Mouse (Mus musculus) midbrain, embryonic 13.5 days (tissue): Measurements from ENCODE around the gene Scarb1. TPM values are rescaled to one million over a fixed set of nuclear protein-coding genes. Genes with fewer than 3 reads are reported as not detected.
A peak's percentile ranks its signal among the peaks of the same experiment; 100 is the strongest.

Experiments
- ATAC-seq: fragments of 200-750 bp; cut with Nextera tagmentation; 2 replicates; pipeline ENCODE4 v1.8.0; 2017; ENCODE audit warnings: mild to moderate bottlenecking, moderate TSS enrichment, moderate library complexity
- H3K27ac ChIP-seq: fragments of 300-500 bp; sonication (generic); 2 replicates; pipeline ENCODE4 v1.5.1; 2015; ENCODE audit warnings: inconsistent platforms, mild to moderate bottlenecking, moderate library complexity
- H3K27me3 ChIP-seq: fragments of 300-500 bp; sonication (generic); 2 replicates; pipeline ENCODE4 v1.6.1; 2015; ENCODE audit warnings: mild to moderate bottlenecking, inconsistent platforms
- H3K36me3 ChIP-seq: fragments of 300-500 bp; sonication (generic); 2 replicates; pipeline ENCODE4 v1.6.1; 2015; ENCODE audit warnings: mild to moderate bottlenecking, inconsistent platforms
- H3K4me1 ChIP-seq: fragments of 300-500 bp; sonication (generic); replicated peaks from 2 replicates; pipeline ENCODE4 v1.6.1; 2015; ENCODE audit warnings: inconsistent platforms
- H3K4me2 ChIP-seq: fragments of 300-500 bp; sonication (generic); replicated peaks from 2 replicates; pipeline ENCODE4 v1.6.1; 2015; ENCODE audit warnings: moderate library complexity, mild to moderate bottlenecking, inconsistent platforms
- H3K4me3 ChIP-seq: fragments of 300-500 bp; sonication (generic); replicated peaks from 2 replicates; pipeline ENCODE4 v1.5.1; 2015; ENCODE audit warnings: mild to moderate bottlenecking, inconsistent platforms
- H3K9ac ChIP-seq: fragments of 300-500 bp; sonication (generic); replicated peaks from 2 replicates; pipeline ENCODE4 v1.6.1; 2015; ENCODE audit warnings: mild to moderate bottlenecking, inconsistent platforms
- H3K9me3 ChIP-seq: fragments of 300-500 bp; sonication (generic); 2 replicates; pipeline ENCODE4 v1.6.1; 2016; ENCODE audit warnings: mild to moderate bottlenecking, inconsistent platforms
- WGBS: fragments of 180-500 bp; shearing (Covaris S2); methylation state at CpG from one replicate; pipeline ENCODE4 v1.1.7; 2015; 5-methylcytosine and 5-hydroxymethylcytosine counted together
- polyA plus RNA-seq: library from polyadenylated mRNA; unstranded; fragments of >200 nt; fragmentation: Nextera tagmentation; extraction: Ambion mirVana; gene quantifications from 2 replicates; pipeline ENCODE4 v1.2.1, GENCODE M21; 2015

Scarb1 gene
- polyA plus RNA-seq, 1 experiment from 2014 or later: 22.8 TPM

DNA sequence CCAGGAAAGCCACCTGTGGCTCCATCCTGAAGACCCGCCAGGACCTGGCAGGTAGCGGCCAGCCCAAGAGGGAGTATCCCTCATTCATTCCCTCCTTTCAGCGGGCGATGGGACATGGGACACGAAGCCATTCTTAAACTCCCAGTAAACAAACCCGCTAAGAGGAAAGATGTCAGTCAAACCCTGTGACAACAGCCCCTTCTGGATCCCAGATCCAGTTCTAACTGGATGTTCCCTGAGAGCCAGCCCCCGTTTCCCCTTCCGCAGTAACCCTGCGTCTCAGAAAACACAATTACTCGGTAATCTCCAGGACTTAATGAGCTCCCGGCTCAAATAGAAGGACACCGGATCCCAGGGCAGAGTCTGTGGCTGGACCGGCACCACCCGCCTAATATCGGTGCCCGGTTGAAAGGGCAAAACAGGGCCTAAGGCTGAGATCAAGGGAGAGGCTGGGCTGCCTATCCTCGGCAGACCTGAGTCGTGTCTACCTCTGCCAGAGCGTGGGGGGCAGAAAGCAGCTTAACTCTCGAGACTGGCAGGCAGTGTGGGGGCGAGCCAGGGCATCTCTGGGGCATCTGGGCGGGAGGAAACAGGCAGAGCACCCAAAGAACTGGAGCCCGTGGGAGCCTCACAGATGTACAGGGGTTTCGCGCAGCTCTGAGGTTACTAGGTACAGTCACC, 903 bp downstream of the Scarb1 start:
- peak overlapping the region; percentile 70 for H3K9ac ChIP-seq
- H3K4me2 ChIP-seq: peak overlapping the region; percentile 94
- peaks cover 33% of the 10 kb centered on the region for H3K4me1 ChIP-seq
- H3K27me3 ChIP-seq: peaks cover 21% of the 10 kb centered on the region
- 3% methylated on average over 25 of the region's 25 CpGs for WGBS
- no peaks in the 10 kb centered on the region for H3K9me3 ChIP-seq
- H3K36me3 ChIP-seq: no peaks in the 10 kb centered on the region
- H3K4me3 ChIP-seq: peak overlapping the region; percentile 69
- peak; percentile 3; the same call in 1 of the 2 replicates for ATAC-seq
- no peak overlapping the region for H3K27ac ChIP-seq

DNA sequence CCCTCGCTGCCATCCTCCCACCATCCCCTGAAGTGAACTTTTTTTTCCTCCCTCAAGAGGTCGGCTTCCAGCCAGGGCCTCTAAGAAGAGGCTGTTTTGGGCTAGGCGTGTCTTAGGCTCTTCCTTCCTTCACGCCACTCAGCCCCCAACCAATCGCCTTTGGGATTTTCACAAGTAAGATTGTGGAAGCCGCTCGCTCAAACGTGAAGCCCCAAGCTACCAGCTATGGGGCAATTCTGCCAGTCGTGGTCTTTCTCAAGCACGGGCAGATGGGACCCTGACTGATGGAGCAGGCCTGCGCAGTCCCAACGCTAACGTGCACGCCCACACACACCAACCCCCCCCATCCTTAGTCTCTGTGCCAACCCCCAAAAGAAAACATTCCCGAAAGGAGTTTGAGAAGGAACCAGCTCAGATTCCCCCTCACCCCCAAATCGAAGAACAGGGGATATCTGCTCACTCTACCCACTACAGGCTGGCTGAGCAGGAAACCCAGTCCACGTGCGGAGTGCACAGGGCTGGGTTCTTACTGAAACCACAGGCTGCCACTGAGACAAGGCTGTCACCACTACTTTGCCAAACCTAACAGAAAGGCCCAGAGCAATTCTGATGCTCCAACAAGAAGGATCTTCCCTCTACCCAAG, 1.7 kb downstream of the Scarb1 start:
- 4% methylated on average over 18 of the region's 18 CpGs for WGBS
- ATAC-seq: no peak
- no peaks in the 10 kb centered on the region for H3K36me3 ChIP-seq
- H3K27me3 ChIP-seq: peaks cover 21% of the 10 kb centered on the region
- H3K4me1 ChIP-seq: peaks cover 33% of the 10 kb centered on the region
- H3K9ac ChIP-seq: no peak overlapping the region; the same call in 1 of the 2 replicates
- peak overlapping the region; percentile 69; the same call in 1 of the 2 replicates for H3K4me3 ChIP-seq
- no peak overlapping the region for H3K27ac ChIP-seq
- no peaks in the 10 kb centered on the region for H3K9me3 ChIP-seq
- peak overlapping the region; percentile 94 for H3K4me2 ChIP-seq

DNA sequence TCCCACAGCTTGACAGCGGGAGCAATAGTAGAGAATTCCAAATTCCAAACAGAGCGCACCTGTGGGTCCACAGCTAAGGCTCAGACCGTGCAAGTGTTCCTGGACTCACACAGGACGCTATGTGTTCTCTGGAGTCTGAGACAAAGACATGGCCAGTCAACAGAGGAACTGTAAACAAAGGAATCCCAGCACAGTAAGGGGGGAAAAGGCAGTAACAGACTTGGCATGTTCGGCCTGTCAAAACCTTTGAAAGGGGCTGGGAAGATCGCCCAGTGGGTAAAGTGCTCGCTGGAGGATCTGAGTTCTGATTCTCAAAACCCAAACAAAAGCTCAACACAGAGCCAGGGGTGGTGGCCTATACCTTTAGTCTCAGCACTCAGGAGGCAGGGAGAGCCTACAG, 3.4 kb downstream of the Scarb1 start:
- Histone ChIP-seq H3K4me1 (peaks cover 33% of the 10 kb centered on the region), H3K9me3 (no peaks in the 10 kb centered on the region), H3K4me3 (no peak overlapping the region), H3K36me3 (no peaks in the 10 kb centered on the region), H3K9ac (no peak overlapping the region), H3K4me2 (no peak overlapping the region), H3K27ac (no peak overlapping the region), H3K27me3 (peaks cover 21% of the 10 kb centered on the region)
- WGBS: 62% methylated on average over 7 of the region's 7 CpGs
- no peak for ATAC-seq

DNA sequence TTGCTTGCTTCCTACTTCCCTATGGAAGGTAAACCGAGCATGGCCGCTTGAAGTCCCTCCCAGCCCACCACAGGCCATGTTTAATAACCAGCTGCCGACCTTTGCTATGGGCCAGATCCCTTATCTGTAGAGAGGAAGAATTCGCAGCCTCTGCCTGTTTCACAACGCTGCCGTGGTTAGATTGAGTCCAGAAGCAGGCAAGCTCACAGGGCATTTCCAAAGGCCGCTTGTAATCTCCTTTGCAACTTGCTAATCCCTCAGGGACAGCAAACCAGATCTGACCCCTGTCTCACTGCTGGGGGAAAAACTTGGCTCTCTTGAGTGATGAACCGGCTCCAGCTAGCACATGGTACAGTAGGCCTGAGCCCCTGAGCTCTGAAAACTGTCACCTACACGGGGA, 3.9 kb downstream of the Scarb1 start:
- 32% methylated on average over 9 of the region's 9 CpGs for WGBS
- no peak for ATAC-seq
- Histone ChIP-seq H3K27me3 (peaks cover 18% of the 10 kb centered on the region), H3K4me3 (no peak overlapping the region), H3K9ac (no peak overlapping the region), H3K4me2 (no peak overlapping the region), H3K36me3 (no peaks in the 10 kb centered on the region), H3K9me3 (no peaks in the 10 kb centered on the region), H3K4me1 (peaks cover 33% of the 10 kb centered on the region), H3K27ac (no peak overlapping the region)

DNA sequence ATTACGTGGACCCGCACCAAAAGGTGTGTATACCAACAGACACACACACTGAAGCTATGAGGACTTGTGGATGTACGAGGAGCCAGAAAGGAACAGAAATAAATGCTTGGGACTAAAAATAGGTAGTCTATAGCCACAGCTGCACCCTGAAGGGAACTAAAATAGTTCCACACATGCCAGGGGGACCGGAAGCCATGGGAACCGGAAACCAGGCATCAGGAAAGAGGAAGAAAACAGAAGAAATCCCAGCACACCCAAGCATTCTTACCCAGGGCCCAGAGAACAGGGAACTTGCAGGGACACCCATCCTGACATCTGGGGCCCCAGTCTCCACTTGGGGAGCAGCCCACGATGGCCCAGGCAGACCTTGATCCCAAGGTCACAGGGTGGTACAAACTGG, 7.9 kb downstream of the Scarb1 start:
- no peak overlapping the region for H3K4me3 ChIP-seq
- no peaks in the 10 kb centered on the region for H3K27me3 ChIP-seq
- no peaks in the 10 kb centered on the region for H3K36me3 ChIP-seq
- no peak overlapping the region for H3K4me2 ChIP-seq
- 89% methylated on average over 6 of the region's 6 CpGs for WGBS
- H3K9me3 ChIP-seq: no peaks in the 10 kb centered on the region
- no peak for ATAC-seq
- no peak overlapping the region for H3K9ac ChIP-seq
- peaks cover 13% of the 10 kb centered on the region for H3K4me1 ChIP-seq
- H3K27ac ChIP-seq: no peak overlapping the region

DNA sequence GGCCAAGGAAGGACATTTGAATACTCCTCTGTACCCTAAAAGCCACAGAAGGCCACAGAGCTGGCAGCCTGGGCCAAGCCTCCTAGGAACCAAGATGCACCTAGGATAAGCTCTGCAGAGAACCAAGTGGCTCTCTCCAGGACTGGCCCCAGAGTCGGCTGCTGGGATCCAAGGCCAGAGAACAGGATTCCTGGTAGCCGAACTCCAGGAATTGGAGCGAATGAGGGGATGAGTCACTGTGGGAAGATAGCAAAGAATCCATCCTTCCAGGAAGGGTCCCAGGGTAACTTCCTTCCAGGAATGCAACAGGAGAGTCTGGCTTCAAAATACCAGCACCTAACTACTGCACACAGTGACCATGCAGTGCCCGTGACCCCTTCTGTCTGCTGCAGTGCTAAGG, 8.6 kb downstream of the Scarb1 start:
- H3K27me3 ChIP-seq: no peaks in the 10 kb centered on the region
- H3K36me3 ChIP-seq: no peaks in the 10 kb centered on the region
- no peak overlapping the region for H3K4me2 ChIP-seq
- no peak overlapping the region for H3K4me3 ChIP-seq
- no peaks in the 10 kb centered on the region for H3K9me3 ChIP-seq
- peaks cover 13% of the 10 kb centered on the region for H3K4me1 ChIP-seq
- no peak for ATAC-seq
- WGBS: 82% methylated on average over 4 of the region's 4 CpGs
- no peak overlapping the region for H3K27ac ChIP-seq
- H3K9ac ChIP-seq: no peak overlapping the region

DNA sequence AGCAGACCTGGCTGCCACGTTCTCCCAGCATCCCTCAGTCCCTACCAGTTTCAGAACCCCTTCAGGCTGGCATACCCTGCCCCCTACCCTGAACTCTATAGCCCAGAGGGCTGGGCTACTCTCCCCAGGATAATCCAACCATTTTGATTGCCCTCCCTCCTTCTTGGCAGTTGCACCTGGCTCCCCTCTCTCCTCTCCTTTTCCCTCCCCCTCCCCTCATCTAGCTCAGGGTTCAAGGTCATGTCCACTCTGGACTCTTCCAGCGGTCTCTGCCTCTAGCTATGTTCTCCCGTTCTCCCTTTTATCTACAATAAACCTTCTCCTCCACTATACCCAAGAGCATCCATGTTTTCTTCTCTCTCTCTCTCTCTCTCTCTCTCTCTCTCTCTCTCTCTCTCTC, 9.1 kb downstream of the Scarb1 start:
- WGBS: 46% methylated on average over 3 of the region's 3 CpGs

DNA sequence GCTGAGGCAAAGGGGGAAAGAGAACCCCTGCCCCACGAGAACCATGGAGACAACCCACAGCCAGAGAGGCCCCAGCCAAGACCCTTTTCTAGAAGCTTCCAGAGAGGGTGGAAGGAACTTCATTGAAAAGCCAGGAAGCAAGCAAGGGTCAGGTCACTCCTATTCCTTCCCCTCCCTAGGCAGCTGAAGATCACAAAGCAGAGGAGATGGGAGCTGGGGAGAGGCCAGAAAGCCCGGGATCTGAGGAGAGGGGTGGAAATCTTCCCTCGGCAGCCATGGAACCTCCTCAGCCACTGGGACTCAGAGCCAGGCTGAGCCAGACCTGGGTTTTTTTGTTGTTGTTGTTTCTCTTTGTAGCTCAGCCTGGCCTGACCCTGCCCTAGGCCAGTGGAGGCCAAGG, 9.8 kb downstream of the Scarb1 start:
- WGBS: 35% methylated on average over 3 of the region's 3 CpGs
- H3K9ac ChIP-seq: no peak overlapping the region
- H3K4me1 ChIP-seq: 0 out of 2 replicates have a peak, but pooled peaks cover 7% of the 10 kb centered on the region
- H3K27ac ChIP-seq: no peak overlapping the region
- no peak overlapping the region for H3K4me3 ChIP-seq
- H3K36me3 ChIP-seq: no peaks in the 10 kb centered on the region
- no peak overlapping the region for H3K4me2 ChIP-seq
- no peaks in the 10 kb centered on the region for H3K27me3 ChIP-seq
- no peaks in the 10 kb centered on the region for H3K9me3 ChIP-seq
- ATAC-seq: no peak

More for the DNA sequence above, 9.1 kb downstream of the Scarb1 start:
- H3K4me2 ChIP-seq: no peak overlapping the region
- no peak overlapping the region for H3K27ac ChIP-seq
- ATAC-seq: no peak
- peaks cover 8% of the 10 kb centered on the region for H3K4me1 ChIP-seq
- H3K9ac ChIP-seq: no peak overlapping the region
- H3K4me3 ChIP-seq: no peak overlapping the region
- H3K27me3 ChIP-seq: no peaks in the 10 kb centered on the region
- no peaks in the 10 kb centered on the region for H3K9me3 ChIP-seq
- H3K36me3 ChIP-seq: no peaks in the 10 kb centered on the region

DNA sequence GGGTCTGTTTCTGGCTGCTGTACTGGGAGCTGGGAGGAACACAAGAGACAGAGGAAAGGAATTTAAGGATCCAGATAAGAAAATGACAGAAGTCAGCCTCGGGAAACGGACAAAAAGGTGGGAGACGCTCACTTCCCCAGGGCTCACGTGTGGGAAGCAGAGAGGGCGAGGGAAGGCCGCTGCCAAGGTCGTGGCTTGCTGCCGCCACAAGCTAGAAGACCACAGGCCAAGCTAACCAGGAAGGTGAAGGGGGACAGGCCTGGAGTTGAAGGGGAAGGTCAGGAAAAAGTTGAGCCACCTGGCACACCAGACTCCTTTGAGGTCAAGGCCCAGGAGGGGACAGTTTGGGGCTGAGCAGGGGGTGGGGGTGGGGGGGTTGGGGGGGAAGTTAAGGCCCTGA, 10.2 kb downstream of the Scarb1 start:
- H3K4me3 ChIP-seq: no peak overlapping the region
- no peaks in the 10 kb centered on the region for H3K36me3 ChIP-seq
- H3K9ac ChIP-seq: no peak overlapping the region
- 0 out of 2 replicates have a peak, but pooled peaks cover 7% of the 10 kb centered on the region for H3K4me1 ChIP-seq
- 74% methylated on average over 8 of the region's 8 CpGs for WGBS
- H3K9me3 ChIP-seq: no peaks in the 10 kb centered on the region
- no peak for ATAC-seq
- no peak overlapping the region for H3K4me2 ChIP-seq
- H3K27ac ChIP-seq: no peak overlapping the region
- no peaks in the 10 kb centered on the region for H3K27me3 ChIP-seq

DNA sequence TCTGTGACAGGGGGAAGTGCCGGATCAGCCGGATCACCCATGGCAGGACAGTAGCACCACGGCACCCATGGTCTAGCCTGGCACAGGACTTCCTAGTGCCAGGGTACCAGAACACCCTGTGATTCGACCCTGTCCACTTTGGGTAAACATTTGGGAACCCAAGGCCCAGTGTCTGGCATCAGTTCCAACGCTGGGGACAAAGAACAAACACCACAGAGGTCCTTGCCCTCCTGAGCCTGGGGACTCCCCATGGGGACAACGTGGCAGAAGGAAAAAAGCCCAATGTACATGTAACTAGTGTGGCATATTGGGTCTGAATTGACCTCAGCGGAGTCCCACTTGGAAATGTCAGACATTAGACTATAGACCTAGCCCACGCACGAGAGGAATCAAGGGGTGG, 10.7 kb downstream of the Scarb1 start:
- Histone ChIP-seq H3K27me3 (no peaks in the 10 kb centered on the region), H3K9me3 (no peaks in the 10 kb centered on the region), H3K9ac (no peak overlapping the region), H3K4me1 (0 out of 2 replicates have a peak, but pooled peaks cover 7% of the 10 kb centered on the region), H3K4me2 (no peak overlapping the region), H3K36me3 (no peaks in the 10 kb centered on the region), H3K4me3 (no peak overlapping the region), H3K27ac (no peak overlapping the region)
- no peak for ATAC-seq
- 83% methylated on average over 9 of the region's 9 CpGs for WGBS

DNA sequence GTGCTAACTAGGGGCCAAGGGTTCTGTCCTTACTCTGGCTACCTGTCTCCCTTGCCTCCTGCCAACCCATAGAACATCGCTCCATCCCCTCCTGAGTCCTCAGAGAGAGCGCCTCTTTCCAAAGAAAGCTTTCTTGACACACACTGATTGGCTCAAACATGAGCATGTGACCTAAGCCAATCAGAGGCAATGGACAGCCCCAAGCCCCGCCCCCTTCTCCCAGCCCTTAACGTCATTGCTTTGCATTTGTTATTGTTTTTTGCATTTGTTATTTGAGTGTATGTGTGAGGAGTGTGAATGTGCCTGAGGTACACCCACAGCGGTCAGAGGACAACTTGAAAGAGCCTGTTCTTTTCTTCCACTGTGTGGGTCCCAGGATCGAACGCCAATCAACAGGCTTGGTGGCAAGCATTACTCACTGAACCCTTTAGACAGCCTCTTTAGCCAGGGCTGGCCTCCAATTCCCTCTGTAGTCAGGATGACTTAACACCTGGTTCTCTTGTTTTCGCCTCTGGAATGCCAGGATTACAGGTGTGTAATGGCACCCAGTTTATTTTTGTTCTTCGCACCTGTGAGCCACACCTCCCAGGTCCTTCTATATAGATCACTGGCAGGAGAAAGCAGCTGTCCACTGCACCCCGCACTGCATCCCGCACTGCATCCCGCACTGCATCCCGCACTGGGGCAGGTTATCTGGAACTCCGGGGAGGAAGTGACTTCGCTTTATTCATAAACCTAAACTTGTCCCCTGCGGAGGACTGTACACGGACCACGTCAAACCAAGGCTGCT, 13.1 kb downstream of the Scarb1 start:
- H3K9me3 ChIP-seq: no peaks in the 10 kb centered on the region
- WGBS: 59% methylated on average over 18 of the region's 18 CpGs
- H3K4me1 ChIP-seq: peaks cover 7% of the 10 kb centered on the region; the same call in 1 of the 2 replicates
- H3K9ac ChIP-seq: peak overlapping the region; percentile 56
- ATAC-seq: peak; percentile 85
- H3K4me3 ChIP-seq: peak overlapping the region; percentile 35
- peak overlapping the region; percentile 52 for H3K4me2 ChIP-seq
- H3K36me3 ChIP-seq: no peaks in the 10 kb centered on the region
- H3K27me3 ChIP-seq: no peaks in the 10 kb centered on the region
- no peak overlapping the region for H3K27ac ChIP-seq

DNA sequence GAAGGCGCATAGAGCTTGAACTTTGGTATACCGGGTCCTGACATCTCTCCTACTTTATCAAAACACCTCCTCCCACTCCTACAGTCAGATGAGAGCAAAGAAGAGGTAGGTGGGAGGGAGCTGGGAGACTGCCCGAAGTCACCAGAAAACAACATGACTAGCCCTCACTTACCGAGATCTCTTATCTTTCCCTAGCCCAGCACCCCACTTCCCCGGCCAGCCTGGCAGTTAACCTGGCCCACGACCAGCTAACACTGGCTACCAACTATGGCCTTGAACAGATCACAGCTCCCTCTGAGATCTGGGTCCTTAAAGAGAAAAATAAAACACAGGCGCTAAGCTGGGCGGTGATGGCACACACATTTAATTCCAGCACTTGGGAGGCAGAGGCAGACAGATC, 14.5 kb downstream of the Scarb1 start:
- ATAC-seq: no peak
- no peaks in the 10 kb centered on the region for H3K27me3 ChIP-seq
- H3K4me2 ChIP-seq: no peak overlapping the region
- no peak overlapping the region for H3K4me3 ChIP-seq
- no peak overlapping the region for H3K27ac ChIP-seq
- H3K4me1 ChIP-seq: peaks cover 2% of the 10 kb centered on the region; the same call in 1 of the 2 replicates
- 94% methylated on average over 8 of the region's 8 CpGs for WGBS
- H3K9me3 ChIP-seq: no peaks in the 10 kb centered on the region
- no peaks in the 10 kb centered on the region for H3K36me3 ChIP-seq
- H3K9ac ChIP-seq: no peak overlapping the region
